Mouse (Mus musculus): Measurements from ENCODE around the gene Rsph9. TPM values are rescaled to one million over a fixed set of nuclear protein-coding genes. Genes with fewer than 3 reads are reported as not detected.

The Rsph9 gene
- polyA plus RNA-seq, 1 experiment: 3.4 TPM

- H3K4me3 ChIP-seq (ENCODE audit: low read depth, low read length): no peak overlapping the region
- H3K4me1 ChIP-seq (ENCODE audit: control insufficient read depth, insufficient read depth, insufficient read length, low read length): no peaks in the 10 kb centered on the region
- TF ChIP-seq POLR2A (IDR thresholded peaks at IDR 0.05; ENCODE audit: low read depth, low read length) (no peak), CTCF (IDR thresholded peaks at IDR 0.05; ENCODE audit: extremely low read depth, insufficient read length, insufficient replicate concordance, low read depth, low read length) (no peak)
- no peaks in the 10 kb centered on the region for H3K36me3 ChIP-seq (ENCODE audit: control insufficient read depth, insufficient read depth, low read length)
- 0 out of 2 replicates have a peak, but pooled peaks cover 2% of the 10 kb centered on the region for H3K27me3 ChIP-seq (ENCODE audit: control insufficient read depth, insufficient read depth, low read length)
- H3K27ac ChIP-seq (ENCODE audit: insufficient read depth, low read depth, low read length): no peak overlapping the region
- 17% methylated on average over 10 of the region's 10 CpGs for WGBS
Observed at GRCm38 (mm10) chr17:46084091-46084501, 59.9 kb downstream of the Rsph9 start.

GRCm38 (mm10) chr17:46083381-46083780, 60.6 kb downstream of the Rsph9 start:
- 0 out of 2 replicates have a peak, but pooled peaks cover 2% of the 10 kb centered on the region for H3K27me3 ChIP-seq (ENCODE audit: control insufficient read depth, insufficient read depth, low read length)
- H3K4me3 ChIP-seq (ENCODE audit: low read depth, low read length): no peak overlapping the region
- H3K36me3 ChIP-seq (ENCODE audit: control insufficient read depth, insufficient read depth, low read length): no peaks in the 10 kb centered on the region
- no peak overlapping the region for H3K27ac ChIP-seq (ENCODE audit: insufficient read depth, low read depth, low read length)
- H3K4me1 ChIP-seq (ENCODE audit: control insufficient read depth, insufficient read depth, insufficient read length, low read length): no peaks in the 10 kb centered on the region
- 74% methylated on average over 3 of the region's 3 CpGs for WGBS
- TF ChIP-seq POLR2A (IDR thresholded peaks at IDR 0.05; ENCODE audit: low read depth, low read length) (no peak), CTCF (IDR thresholded peaks at IDR 0.05; ENCODE audit: extremely low read depth, insufficient read length, insufficient replicate concordance, low read depth, low read length) (no peak)

GRCm38 (mm10) chr17:46081657-46082056, 62.4 kb downstream of the Rsph9 start:
- no peaks in the 10 kb centered on the region for H3K4me1 ChIP-seq (ENCODE audit: control insufficient read depth, insufficient read depth, insufficient read length, low read length)
- no peak overlapping the region for H3K4me3 ChIP-seq (ENCODE audit: low read depth, low read length)
- WGBS: 76% methylated on average over 7 of the region's 7 CpGs
- no peak for TF ChIP-seq POLR2A (IDR thresholded peaks at IDR 0.05; ENCODE audit: low read depth, low read length)
- no peak for TF ChIP-seq CTCF (IDR thresholded peaks at IDR 0.05; ENCODE audit: extremely low read depth, insufficient read length, insufficient replicate concordance, low read depth, low read length)
- H3K36me3 ChIP-seq (ENCODE audit: control insufficient read depth, insufficient read depth, low read length): no peaks in the 10 kb centered on the region
- H3K27ac ChIP-seq (ENCODE audit: insufficient read depth, low read depth, low read length): no peak overlapping the region
- H3K27me3 ChIP-seq (ENCODE audit: control insufficient read depth, insufficient read depth, low read length): 0 out of 2 replicates have a peak, but pooled peaks cover 2% of the 10 kb centered on the region

- H3K27ac ChIP-seq (ENCODE audit: insufficient read depth, low read depth, low read length): no peak overlapping the region
- peaks cover 3% of the 10 kb centered on the region; the same call in 1 of the 2 replicates for H3K4me1 ChIP-seq (ENCODE audit: control insufficient read depth, insufficient read depth, insufficient read length, low read length)
- TF ChIP-seq POLR2A (IDR thresholded peaks at IDR 0.05; ENCODE audit: low read depth, low read length): no peak
- no peak overlapping the region for H3K4me3 ChIP-seq (ENCODE audit: low read depth, low read length)
- 0 out of 2 replicates have a peak, but pooled peaks cover 2% of the 10 kb centered on the region for H3K27me3 ChIP-seq (ENCODE audit: control insufficient read depth, insufficient read depth, low read length)
- H3K36me3 ChIP-seq (ENCODE audit: control insufficient read depth, insufficient read depth, low read length): no peaks in the 10 kb centered on the region
- 62% methylated on average over 5 of the region's 5 CpGs for WGBS
Observed at GRCm38 (mm10) chr17:46081042-46081441, 63.0 kb downstream of the Rsph9 start.

- 83% methylated on average over 7 of the region's 7 CpGs for WGBS
- no peaks in the 10 kb centered on the region for H3K36me3 ChIP-seq (ENCODE audit: control insufficient read depth, insufficient read depth, low read length)
- H3K27ac ChIP-seq (ENCODE audit: insufficient read depth, low read depth, low read length): no peak overlapping the region
- TF ChIP-seq CTCF (IDR thresholded peaks at IDR 0.05; ENCODE audit: extremely low read depth, insufficient read length, insufficient replicate concordance, low read depth, low read length) (no peak), POLR2A (IDR thresholded peaks at IDR 0.05; ENCODE audit: low read depth, low read length) (no peak)
- 0 out of 2 replicates have a peak, but pooled peaks cover 2% of the 10 kb centered on the region for H3K27me3 ChIP-seq (ENCODE audit: control insufficient read depth, insufficient read depth, low read length)
- H3K4me1 ChIP-seq (ENCODE audit: control insufficient read depth, insufficient read depth, insufficient read length, low read length): peaks cover 4% of the 10 kb centered on the region; the same call in 1 of the 2 replicates
- H3K4me3 ChIP-seq (ENCODE audit: low read depth, low read length): no peak overlapping the region
Observed at GRCm38 (mm10) chr17:46080388-46080787, 63.6 kb downstream of the Rsph9 start.

GRCm38 (mm10) chr17:46079037-46079436, 65.0 kb downstream of the Rsph9 start:
- TF ChIP-seq CTCF (IDR thresholded peaks at IDR 0.05; ENCODE audit: extremely low read depth, insufficient read length, insufficient replicate concordance, low read depth, low read length) (peak; percentile 10; the same call in 1 of the 2 replicates), POLR2A (IDR thresholded peaks at IDR 0.05; ENCODE audit: low read depth, low read length) (no peak)
- WGBS: 74% methylated on average over 2 of the region's 2 CpGs
- no peaks in the 10 kb centered on the region for H3K36me3 ChIP-seq (ENCODE audit: control insufficient read depth, insufficient read depth, low read length)

GRCm38 (mm10) chr17:46077921-46078534, 66.0 kb downstream of the Rsph9 start:
- Histone ChIP-seq H3K4me1 (ENCODE audit: control insufficient read depth, insufficient read depth, insufficient read length, low read length) (peaks cover 11% of the 10 kb centered on the region), H3K27ac (ENCODE audit: insufficient read depth, low read depth, low read length) (no peak overlapping the region), H3K4me3 (ENCODE audit: low read depth, low read length) (no peak overlapping the region), H3K36me3 (ENCODE audit: control insufficient read depth, insufficient read depth, low read length) (no peaks in the 10 kb centered on the region), H3K27me3 (ENCODE audit: control insufficient read depth, insufficient read depth, low read length) (no peaks in the 10 kb centered on the region)
- WGBS: 92% methylated on average over 12 of the region's 12 CpGs
- no peak for TF ChIP-seq CTCF (IDR thresholded peaks at IDR 0.05; ENCODE audit: extremely low read depth, insufficient read length, insufficient replicate concordance, low read depth, low read length)
- TF ChIP-seq POLR2A (IDR thresholded peaks at IDR 0.05; ENCODE audit: low read depth, low read length): no peak

More at GRCm38 (mm10) chr17:46079037-46079436, 65.0 kb downstream of the Rsph9 start:
- H3K4me1 ChIP-seq (ENCODE audit: control insufficient read depth, insufficient read depth, insufficient read length, low read length): peaks cover 4% of the 10 kb centered on the region; the same call in 1 of the 2 replicates
- H3K27me3 ChIP-seq (ENCODE audit: control insufficient read depth, insufficient read depth, low read length): 0 out of 2 replicates have a peak, but pooled peaks cover 1% of the 10 kb centered on the region
- no peak overlapping the region for H3K27ac ChIP-seq (ENCODE audit: insufficient read depth, low read depth, low read length)
- no peak overlapping the region for H3K4me3 ChIP-seq (ENCODE audit: low read depth, low read length)

All from small intestine, adult 2 months (tissue).